Mouse (Mus musculus) cerebellum, adult 11 months (tissue): ENCODE results near the gene Tm4sf5.

Source experiments
- DNase-seq: peaks from one replicate; pipeline ENCODE4 v3.0.0; 2022

Tm4sf5 gene

GRCm38 (mm10) chr11:70553940-70554339 is 48.9 kb downstream of the Tm4sf5 start:
- DNase-seq, result no peak

- no peak for DNase-seq
Observed at GRCm38 (mm10) chr11:70557545-70557944, 52.5 kb downstream of the Tm4sf5 start.
